Mouse (Mus musculus): ENCODE measurements around the gene Tff3. TPM values are rescaled to one million over a fixed set of nuclear protein-coding genes. Genes with fewer than 3 reads are reported as not detected.

The Tff3 gene
- polyA plus RNA-seq, 1 experiment from 2014 or later, result not detected

DNA sequence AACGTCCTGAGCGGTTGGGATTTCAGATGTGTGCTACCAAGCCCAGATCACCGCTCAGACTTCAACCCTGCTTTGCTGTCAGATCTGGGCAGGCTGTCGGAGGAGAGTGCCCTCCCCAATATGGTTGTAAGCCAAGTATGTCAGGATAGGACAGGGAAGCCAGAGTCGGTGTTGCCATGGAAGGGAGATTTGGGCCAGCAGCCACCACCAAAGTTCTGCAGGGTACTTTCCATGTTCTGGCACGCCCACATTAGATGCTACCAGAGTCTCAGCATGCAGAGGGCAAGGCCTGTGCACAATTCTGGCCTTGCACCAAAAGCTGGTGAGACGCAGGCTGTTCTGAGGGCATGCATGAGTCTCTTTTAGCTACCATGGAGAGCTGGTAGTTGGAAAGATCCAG, 43.2 kb downstream of the Tff3 start:
- Histone ChIP-seq H3K9me3 (no peaks in the 10 kb centered on the region), H3K27me3 (replicated peaks; ENCODE audit: low read depth, poor library complexity, severe bottlenecking) (no peaks in the 10 kb centered on the region), H3K4me3 (no peak overlapping the region), H3K27ac (replicated peaks) (no peak overlapping the region), H3K4me1 (peaks cover 44% of the 10 kb centered on the region), H3K36me3 (replicated peaks) (no peaks in the 10 kb centered on the region)
- WGBS, result 91% methylated on average over 7 of the region's 7 CpGs
- DNase-seq (ENCODE audit: low spot score), result no peak

DNA sequence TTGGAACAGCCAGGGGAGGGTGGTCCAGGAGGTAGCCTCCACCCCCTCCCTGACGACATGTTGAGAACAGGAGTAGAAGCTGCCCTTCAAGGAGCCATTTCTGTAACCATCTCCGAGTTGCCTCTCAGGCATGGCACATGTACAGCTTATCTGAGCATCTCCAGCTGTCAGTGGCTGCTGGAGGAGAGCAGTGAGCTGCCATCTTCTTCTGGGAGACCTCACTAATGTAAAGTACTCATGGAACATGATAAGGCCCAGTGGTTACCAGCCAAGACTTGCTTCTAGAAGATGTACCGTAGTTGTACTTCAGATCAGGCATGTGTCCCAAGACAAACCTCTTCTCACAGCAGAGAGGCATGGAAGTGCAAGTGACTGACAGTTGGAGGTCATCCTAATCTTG, 43.9 kb downstream of the Tff3 start:
- no peaks in the 10 kb centered on the region for H3K27me3 ChIP-seq (replicated peaks; ENCODE audit: low read depth, poor library complexity, severe bottlenecking)
- no peaks in the 10 kb centered on the region for H3K36me3 ChIP-seq (replicated peaks)
- 85% methylated on average over 3 of the region's 3 CpGs for WGBS
- no peak overlapping the region for H3K4me3 ChIP-seq
- H3K27ac ChIP-seq (replicated peaks), result no peak overlapping the region; the same call in 1 of the 2 replicates
- H3K4me1 ChIP-seq, result peaks cover 44% of the 10 kb centered on the region
- H3K9me3 ChIP-seq, result no peaks in the 10 kb centered on the region
- no peak for DNase-seq (ENCODE audit: low spot score)

DNA sequence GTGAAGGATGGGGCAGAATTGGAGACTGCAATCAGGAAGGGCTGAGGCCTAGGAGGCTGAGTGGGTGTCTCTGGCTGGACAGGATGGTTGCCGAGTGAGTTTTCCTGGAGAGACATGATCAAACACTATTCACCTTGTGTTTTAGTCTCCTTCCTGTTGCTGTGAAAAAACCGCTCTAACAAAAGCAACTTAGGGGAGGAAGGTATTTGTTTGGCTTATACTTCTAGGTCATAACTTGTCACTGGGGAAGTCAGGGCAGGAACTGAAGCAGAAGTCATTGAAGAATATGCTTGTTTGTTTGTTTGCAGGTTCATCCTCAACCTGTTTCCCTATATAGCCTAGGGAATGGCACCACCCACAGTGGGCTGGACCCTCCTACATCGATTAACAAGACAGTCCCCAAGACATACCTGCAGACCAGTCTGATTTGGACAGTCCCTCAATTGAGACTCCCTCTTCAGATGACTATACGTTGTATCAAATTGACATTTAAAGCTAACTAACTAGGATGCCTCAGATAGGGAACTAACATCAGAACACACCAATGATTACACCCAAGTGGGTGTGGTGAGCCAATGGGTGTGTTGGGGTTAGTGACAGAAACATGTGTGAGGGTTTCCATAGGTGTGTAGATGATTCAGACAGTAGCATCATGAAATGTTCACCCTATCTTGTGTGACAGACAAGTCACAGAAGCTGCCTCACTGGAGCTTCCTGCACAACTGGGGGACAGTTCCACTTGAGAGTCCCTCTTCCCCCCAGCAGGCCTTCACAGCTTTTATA, 47.0 kb downstream of the Tff3 start:
- Histone ChIP-seq H3K4me1 (peaks cover 45% of the 10 kb centered on the region), H3K27ac (replicated peaks) (no peak overlapping the region), H3K36me3 (replicated peaks) (no peaks in the 10 kb centered on the region), H3K27me3 (replicated peaks; ENCODE audit: low read depth, poor library complexity, severe bottlenecking) (no peaks in the 10 kb centered on the region), H3K9me3 (no peaks in the 10 kb centered on the region), H3K4me3 (no peak overlapping the region)
- DNase-seq (ENCODE audit: low spot score), result no peak
- 88% methylated on average over 4 of the region's 4 CpGs for WGBS

DNA sequence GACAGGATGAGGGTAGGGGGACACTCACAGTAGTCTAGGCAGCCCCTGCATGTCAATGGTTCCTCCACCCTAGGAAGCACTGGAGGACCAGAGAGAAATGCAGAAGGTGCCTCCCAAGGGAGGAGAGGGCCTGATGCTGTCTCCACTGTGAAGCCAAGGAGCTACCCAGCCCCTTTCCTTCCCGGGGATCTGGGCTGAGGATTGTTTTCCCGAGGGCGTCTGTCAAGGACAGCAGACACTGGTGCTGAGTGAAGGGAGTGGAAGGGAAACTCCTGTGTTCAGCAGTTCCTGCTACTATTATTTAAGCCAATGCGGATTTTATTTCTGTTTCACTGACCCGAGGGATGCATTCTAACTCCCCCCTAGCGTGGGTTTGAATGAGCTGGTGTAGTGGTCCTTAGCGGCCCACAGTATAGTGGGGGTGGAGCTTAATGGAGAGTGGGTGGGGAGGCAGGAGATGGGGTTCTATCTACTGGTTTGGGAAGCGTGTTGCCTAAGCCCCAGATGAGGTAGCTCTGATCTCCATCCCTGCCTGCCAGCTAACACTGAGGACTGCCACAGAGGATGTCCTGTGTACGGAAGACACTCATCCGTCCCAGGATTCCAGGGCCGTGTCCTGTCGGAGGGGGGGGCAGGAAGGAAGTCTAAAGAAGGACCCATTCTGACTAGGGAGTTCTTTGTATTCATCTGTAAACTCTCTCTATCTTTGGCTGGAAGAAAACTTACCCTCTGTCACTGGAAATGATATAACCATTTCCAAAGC, 50.2 kb downstream of the Tff3 start:
- Histone ChIP-seq H3K27me3 (replicated peaks; ENCODE audit: low read depth, poor library complexity, severe bottlenecking) (no peaks in the 10 kb centered on the region), H3K27ac (replicated peaks) (peak overlapping the region; percentile 59), H3K36me3 (replicated peaks) (no peaks in the 10 kb centered on the region), H3K9me3 (no peaks in the 10 kb centered on the region), H3K4me1 (peaks cover 63% of the 10 kb centered on the region), H3K4me3 (no peak overlapping the region)
- 57% methylated on average over 12 of the region's 12 CpGs for WGBS
- no peak for DNase-seq (ENCODE audit: low spot score)

DNA sequence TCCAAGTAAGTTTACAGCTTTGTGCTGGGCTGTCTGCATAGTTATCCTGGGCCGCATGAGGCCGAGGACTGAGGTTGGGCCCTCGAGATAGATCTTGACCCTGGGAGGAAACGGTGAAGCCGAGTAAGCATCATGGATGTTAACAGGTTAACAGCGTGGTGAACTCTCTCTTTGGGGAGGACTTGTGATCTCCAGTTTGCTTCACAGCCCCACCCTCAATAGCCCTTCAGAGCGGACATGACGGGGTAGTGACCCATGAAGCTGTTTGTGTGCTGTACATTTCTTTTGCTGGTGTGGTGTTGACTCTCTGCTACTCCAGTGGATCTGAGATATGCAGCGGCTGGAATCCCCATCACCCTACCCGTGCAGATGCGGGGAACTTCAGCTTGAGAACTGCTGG, 50.9 kb downstream of the Tff3 start:
- H3K4me3 ChIP-seq, result no peak overlapping the region
- WGBS, result 79% methylated on average over 11 of the region's 11 CpGs
- no peaks in the 10 kb centered on the region for H3K36me3 ChIP-seq (replicated peaks)
- H3K27me3 ChIP-seq (replicated peaks; ENCODE audit: low read depth, poor library complexity, severe bottlenecking), result no peaks in the 10 kb centered on the region
- H3K9me3 ChIP-seq, result no peaks in the 10 kb centered on the region
- no peak for DNase-seq (ENCODE audit: low spot score)
- H3K27ac ChIP-seq (replicated peaks), result peak overlapping the region; percentile 57
- peaks cover 70% of the 10 kb centered on the region for H3K4me1 ChIP-seq

DNA sequence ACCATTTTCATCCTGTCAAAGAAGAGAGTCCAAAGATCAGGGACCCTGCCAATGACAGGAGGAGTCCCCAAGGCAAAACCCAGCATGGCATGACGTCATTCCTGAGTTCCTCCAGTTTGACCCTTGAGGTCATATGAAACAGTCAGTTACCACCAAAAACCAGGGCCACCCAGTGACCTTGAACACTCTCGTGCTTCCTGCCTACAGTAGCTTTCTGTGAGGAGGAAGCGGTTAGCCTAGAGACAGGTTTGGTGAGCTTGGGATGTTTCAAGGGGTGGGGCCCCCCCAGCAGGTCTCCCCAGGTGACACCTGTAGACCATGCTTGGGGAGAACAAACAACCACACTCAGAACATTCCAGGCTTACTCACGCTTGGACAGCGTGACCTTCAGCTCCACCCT, 51.9 kb downstream of the Tff3 start:
- WGBS, result 68% methylated on average over 5 of the region's 5 CpGs
- Histone ChIP-seq H3K9me3 (no peaks in the 10 kb centered on the region), H3K4me3 (no peak overlapping the region), H3K27me3 (replicated peaks; ENCODE audit: low read depth, poor library complexity, severe bottlenecking) (no peaks in the 10 kb centered on the region), H3K4me1 (peaks cover 77% of the 10 kb centered on the region), H3K36me3 (replicated peaks) (no peaks in the 10 kb centered on the region), H3K27ac (replicated peaks) (peak overlapping the region; percentile 57; the same call in 1 of the 2 replicates)
- no peak for DNase-seq (ENCODE audit: low spot score)

DNA sequence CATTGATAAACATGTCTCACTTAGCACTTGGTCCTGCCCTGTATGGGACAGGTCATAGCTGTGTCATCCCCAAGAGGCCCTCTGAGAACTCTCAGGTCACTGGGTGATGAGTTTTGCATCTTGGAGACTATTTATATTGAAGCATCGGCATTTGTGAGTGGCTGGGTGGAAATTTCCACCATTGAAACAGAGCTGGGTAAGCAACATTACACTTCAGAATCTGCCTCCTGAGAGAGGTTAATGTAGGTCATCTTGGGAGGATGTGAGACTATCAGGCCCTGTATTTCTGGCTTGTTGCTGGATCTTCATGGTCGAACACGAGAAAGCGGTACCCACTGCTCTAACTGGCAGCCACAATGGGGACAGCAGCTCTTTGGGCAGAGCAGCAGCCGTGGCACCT, 54.0 kb downstream of the Tff3 start:
- H3K27ac ChIP-seq (replicated peaks), result 0 out of 2 replicates have a peak overlapping the region, but pooled peaks have one; percentile 14
- H3K36me3 ChIP-seq (replicated peaks), result no peaks in the 10 kb centered on the region
- no peak for DNase-seq (ENCODE audit: low spot score)
- H3K4me3 ChIP-seq, result no peak overlapping the region
- H3K27me3 ChIP-seq (replicated peaks; ENCODE audit: low read depth, poor library complexity, severe bottlenecking), result no peaks in the 10 kb centered on the region
- 84% methylated on average over 5 of the region's 5 CpGs for WGBS
- H3K9me3 ChIP-seq, result no peaks in the 10 kb centered on the region
- peaks cover 88% of the 10 kb centered on the region for H3K4me1 ChIP-seq

Other genes starting within 250 kb of the Tff3 start
- gene Glp1r, start 227.8 kb downstream of the Tff3 start, polyA plus RNA-seq (2016; fragmentation: Nextera tagmentation; extraction: Ambion mirVana), result 0.03 and 0.04 TPM in 2 replicates
- gene Umodl1, start 175.0 kb downstream of the Tff3 start, polyA plus RNA-seq (2016; fragmentation: Nextera tagmentation; extraction: Ambion mirVana), result 0.13 and 0.19 TPM in 2 replicates
- gene Abcg1, start 72.0 kb downstream of the Tff3 start, polyA plus RNA-seq (2016; fragmentation: Nextera tagmentation; extraction: Ambion mirVana), result 8.2 and 10.1 TPM in 2 replicates
- not detected in 2 replicates for gene Tff2, start 14.6 kb upstream of the Tff3 start, polyA plus RNA-seq (2016; fragmentation: Nextera tagmentation; extraction: Ambion mirVana)
- gene Tff1, start 35.6 kb upstream of the Tff3 start, polyA plus RNA-seq (2016; fragmentation: Nextera tagmentation; extraction: Ambion mirVana), result not detected in 2 replicates
- 0.05 TPM in 1 of 2 replicates, not detected in the other for gene Tmprss3, start 69.3 kb upstream of the Tff3 start, polyA plus RNA-seq (2016; fragmentation: Nextera tagmentation; extraction: Ambion mirVana)
- 0.20 and 0.34 TPM in 2 replicates for gene Ubash3a, start 78.2 kb upstream of the Tff3 start, polyA plus RNA-seq (2016; fragmentation: Nextera tagmentation; extraction: Ambion mirVana)
- gene Rsph1, start 147.7 kb upstream of the Tff3 start, polyA plus RNA-seq (2016; fragmentation: Nextera tagmentation; extraction: Ambion mirVana), result 1.8 and 2.1 TPM in 2 replicates
- gene Slc37a1, start 157.1 kb upstream of the Tff3 start, polyA plus RNA-seq (2016; fragmentation: Nextera tagmentation; extraction: Ambion mirVana), result 5.3 and 7.7 TPM in 2 replicates

Data from embryonic facial prominence, embryonic 10.5 days (tissue).